Mouse (Mus musculus) liver, embryonic 12.5 days (tissue): ENCODE measurements at regions not wholly inside any gene's neighbourhood (a gene's known extent, or its start where the extent isn't known, plus 50 kb on each side); places are given as distances from the start of the nearest gene placed in this dataset.

ENCODE experiments used
- ATAC-seq: fragments of 200-750 bp; cut with Nextera tagmentation; 2 replicates; pipeline ENCODE4 v1.8.0; 2017; ENCODE audit warnings: moderate number of reproducible peaks, mild to moderate bottlenecking, moderate library complexity
- H3K27ac ChIP-seq: fragments of 300-500 bp; sonication (generic); 2 replicates; pipeline ENCODE4 v1.5.1; 2016; ENCODE audit warnings: mild to moderate bottlenecking
- H3K27me3 ChIP-seq: fragments of 300-500 bp; sonication (generic); replicated peaks from 2 replicates; pipeline ENCODE4 v1.6.1; 2016; ENCODE audit warnings: mild to moderate bottlenecking, moderate library complexity
- H3K36me3 ChIP-seq: fragments of 300-500 bp; sonication (generic); 2 replicates; pipeline ENCODE4 v1.6.1; 2016; ENCODE audit warnings: mild to moderate bottlenecking, moderate library complexity
- H3K4me1 ChIP-seq: fragments of 300-500 bp; sonication (generic); 2 replicates; pipeline ENCODE4 v1.6.1; 2016
- H3K4me2 ChIP-seq: fragments of 300-500 bp; sonication (generic); 2 replicates; pipeline ENCODE4 v1.6.1; 2016; ENCODE audit warnings: mild to moderate bottlenecking, moderate library complexity
- H3K4me3 ChIP-seq: fragments of 300-500 bp; sonication (generic); 2 replicates; pipeline ENCODE4 v1.5.1; 2016; ENCODE audit warnings: mild to moderate bottlenecking, moderate library complexity
- H3K9ac ChIP-seq: fragments of 300-500 bp; sonication (generic); 2 replicates; pipeline ENCODE4 v1.6.1; 2016; ENCODE audit warnings: mild to moderate bottlenecking, moderate library complexity
- H3K9me3 ChIP-seq: fragments of 300-500 bp; sonication (generic); replicated peaks from 2 replicates; pipeline ENCODE4 v1.6.1; 2016; ENCODE audit warnings: mild to moderate bottlenecking, moderate library complexity
- WGBS: fragments of 180-500 bp; shearing (Covaris S2); methylation state at CpG from one replicate; pipeline ENCODE4 v1.1.7; 2016; ENCODE audit not compliant: insufficient replicate concordance; 5-methylcytosine and 5-hydroxymethylcytosine counted together

DNA sequence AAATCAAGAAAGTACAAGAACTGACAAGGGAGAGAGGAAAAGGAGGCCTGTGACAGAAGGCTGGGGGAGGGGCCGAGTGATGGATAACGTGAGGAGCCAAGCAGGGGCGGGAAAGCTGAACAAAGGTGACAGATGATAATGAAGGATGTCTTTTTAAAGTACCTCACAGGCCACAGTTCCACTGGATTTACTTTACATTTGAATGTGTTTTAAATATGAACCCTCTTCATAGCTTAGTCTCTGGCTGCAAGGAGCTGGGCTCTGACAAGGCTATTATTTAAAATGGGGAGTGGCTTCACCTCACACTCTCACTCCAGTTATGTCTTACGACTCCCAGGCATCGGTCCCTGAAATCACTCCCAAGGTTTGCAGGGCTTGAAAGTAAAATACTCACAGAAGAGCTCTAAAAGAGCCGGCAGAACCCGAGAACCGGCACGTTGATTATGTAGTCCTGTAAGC, 190.6 kb upstream of the Dnajc24 start:
- no peak overlapping the region for H3K9ac ChIP-seq
- no peaks in the 10 kb centered on the region for H3K4me1 ChIP-seq
- WGBS, result 11% methylated on average over 9 of the region's 9 CpGs
- no peaks in the 10 kb centered on the region for H3K9me3 ChIP-seq
- peak overlapping the region; percentile 46 for H3K4me2 ChIP-seq
- H3K27ac ChIP-seq, result no peak overlapping the region
- ATAC-seq, result no peak
- no peak overlapping the region for H3K4me3 ChIP-seq
- H3K27me3 ChIP-seq, result peaks cover 7% of the 10 kb centered on the region; the same call in 1 of the 2 replicates
- H3K36me3 ChIP-seq, result no peaks in the 10 kb centered on the region

DNA sequence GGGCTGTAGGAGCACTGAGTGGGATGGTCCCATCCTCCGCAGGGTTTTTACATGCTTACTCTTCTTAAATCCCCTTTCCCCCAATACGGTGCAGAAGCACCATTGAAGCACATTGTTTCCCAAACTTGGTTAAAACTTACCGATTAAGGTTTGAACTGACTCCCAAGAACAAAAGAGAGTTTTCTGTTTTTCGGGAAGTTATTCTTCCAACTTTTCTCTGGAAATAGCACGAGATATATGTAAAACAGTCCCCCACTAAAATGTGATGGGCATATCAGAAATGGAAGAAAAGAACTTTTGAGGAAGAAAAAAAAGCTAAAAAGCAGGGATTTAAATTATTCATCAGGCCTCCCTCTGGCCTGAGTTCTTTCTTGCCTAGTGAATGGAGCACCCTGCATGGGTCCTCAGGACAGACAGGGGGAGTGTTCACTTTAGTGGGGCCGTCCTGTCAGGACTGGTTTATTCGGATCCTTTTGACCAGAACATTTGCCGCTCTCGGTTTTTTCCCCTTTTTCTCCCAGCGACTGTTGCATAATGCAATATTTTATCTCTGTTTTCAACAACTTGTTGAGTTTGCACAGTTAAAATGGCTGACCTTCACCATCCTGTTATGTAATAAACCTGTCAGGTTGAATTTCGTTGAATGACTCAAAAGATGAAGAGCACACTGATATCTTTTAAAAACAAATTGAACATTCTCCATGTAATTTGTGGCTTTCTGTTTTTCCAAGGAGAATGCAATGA, 187.4 kb upstream of the Dnajc24 start:
- WGBS, result 46% methylated on average over 11 of the region's 11 CpGs
- Histone ChIP-seq H3K36me3 (no peaks in the 10 kb centered on the region), H3K27ac (no peak overlapping the region), H3K9me3 (no peaks in the 10 kb centered on the region), H3K4me3 (no peak overlapping the region), H3K4me2 (no peak overlapping the region), H3K27me3 (peaks cover 7% of the 10 kb centered on the region; the same call in 1 of the 2 replicates), H3K4me1 (no peaks in the 10 kb centered on the region), H3K9ac (no peak overlapping the region)
- no peak for ATAC-seq

DNA sequence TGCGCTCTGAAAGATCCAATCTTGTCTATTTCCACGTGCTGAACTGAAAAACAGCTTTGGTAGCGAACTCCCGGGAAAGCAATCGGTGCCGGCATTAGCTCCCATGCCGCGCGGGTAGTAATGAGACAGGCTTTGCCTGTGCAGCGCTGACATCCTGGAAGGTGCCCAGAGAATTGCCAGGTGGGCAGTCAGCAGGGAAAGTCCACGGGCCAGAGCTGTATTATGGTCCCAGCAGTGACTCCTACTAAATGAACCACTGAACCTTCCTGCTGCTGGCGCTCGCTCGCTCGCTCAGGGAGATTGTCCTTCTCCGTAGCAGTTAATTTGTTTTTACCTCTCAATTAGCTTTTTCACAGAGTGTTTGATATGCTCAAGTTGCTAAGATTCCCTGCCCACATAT, 180.3 kb upstream of the Dnajc24 start:
- 70% methylated on average over 16 of the region's 16 CpGs for WGBS

DNA sequence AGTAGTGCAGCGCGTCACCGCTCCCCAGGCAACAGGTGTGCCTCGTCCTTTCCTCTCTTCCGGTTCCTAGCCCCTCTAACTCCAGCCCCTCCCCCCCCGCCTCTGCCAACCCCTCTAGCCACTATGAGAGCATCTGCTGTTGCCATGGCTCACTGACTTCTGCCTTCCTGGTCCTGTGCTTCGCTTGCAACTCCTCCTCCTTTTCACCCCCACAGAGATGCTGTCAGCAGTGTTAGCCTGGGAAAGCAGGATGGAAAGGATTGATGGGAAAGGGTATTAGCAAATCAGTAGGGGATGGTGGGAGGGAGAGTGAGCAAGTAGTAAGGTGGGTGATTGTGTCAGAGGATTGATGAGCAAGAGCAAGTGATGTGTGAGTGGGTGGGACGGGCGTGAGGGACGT, 178.7 kb upstream of the Dnajc24 start:
- Histone ChIP-seq H3K9me3 (no peaks in the 10 kb centered on the region), H3K36me3 (no peaks in the 10 kb centered on the region), H3K9ac (no peak overlapping the region), H3K4me3 (no peak overlapping the region), H3K4me1 (no peaks in the 10 kb centered on the region), H3K4me2 (no peak overlapping the region), H3K27ac (no peak overlapping the region), H3K27me3 (no peaks in the 10 kb centered on the region; the same call in 1 of the 2 replicates)
- no peak for ATAC-seq
- WGBS, result 17% methylated on average over 9 of the region's 10 CpGs

More for the DNA sequence above, 180.3 kb upstream of the Dnajc24 start:
- Histone ChIP-seq H3K4me3 (no peak overlapping the region), H3K36me3 (no peaks in the 10 kb centered on the region), H3K4me2 (no peak overlapping the region), H3K27ac (no peak overlapping the region), H3K27me3 (no peaks in the 10 kb centered on the region; the same call in 1 of the 2 replicates), H3K9ac (no peak overlapping the region), H3K9me3 (no peaks in the 10 kb centered on the region), H3K4me1 (no peaks in the 10 kb centered on the region)
- no peak for ATAC-seq

DNA sequence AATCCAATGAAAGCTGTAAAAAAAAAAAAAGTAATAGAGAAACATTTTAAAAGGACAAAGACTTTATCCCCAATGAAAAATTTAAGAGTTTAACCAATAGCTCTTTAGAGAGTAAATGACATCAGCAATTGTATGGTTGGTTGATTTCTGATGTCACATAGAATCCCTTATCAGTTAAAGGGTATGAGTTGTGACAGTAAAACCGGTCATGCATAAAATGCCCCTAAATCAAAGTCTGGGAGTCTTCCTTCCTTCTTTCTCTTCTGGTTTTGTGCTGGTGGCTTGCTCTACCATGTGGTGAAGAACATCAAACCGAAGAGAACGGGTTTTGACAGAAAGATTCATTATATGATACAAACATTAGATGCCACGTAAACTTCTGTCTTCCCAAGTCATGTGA, 159.3 kb upstream of the Dnajc24 start:
- no peak for ATAC-seq
- no peaks in the 10 kb centered on the region for H3K36me3 ChIP-seq
- H3K4me3 ChIP-seq, result no peak overlapping the region
- H3K27ac ChIP-seq, result no peak overlapping the region
- 65% methylated on average over 4 of the region's 4 CpGs for WGBS
- H3K27me3 ChIP-seq, result no peaks in the 10 kb centered on the region
- H3K4me2 ChIP-seq, result no peak overlapping the region
- no peaks in the 10 kb centered on the region for H3K4me1 ChIP-seq
- no peak overlapping the region for H3K9ac ChIP-seq
- no peaks in the 10 kb centered on the region for H3K9me3 ChIP-seq

DNA sequence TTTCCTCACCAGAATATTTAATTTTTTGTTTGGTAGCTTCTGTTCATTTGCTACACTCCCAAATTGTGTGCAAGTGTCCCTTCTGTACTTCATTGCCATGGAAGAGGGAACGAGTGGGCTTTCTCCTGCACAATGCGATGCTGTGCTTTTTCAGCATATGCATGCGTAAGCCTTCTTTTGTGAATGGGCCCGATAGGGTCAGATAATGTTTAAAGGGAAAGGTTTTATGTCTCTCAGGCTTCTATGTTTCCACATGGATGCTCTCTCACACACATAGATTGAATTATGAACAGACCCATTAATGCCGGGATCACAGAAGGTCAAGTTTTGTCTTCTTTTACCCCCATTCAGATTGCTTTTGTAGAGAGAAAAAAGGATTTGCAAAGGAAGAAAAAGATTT, 158.5 kb upstream of the Dnajc24 start:
- WGBS, result 73% methylated on average over 5 of the region's 5 CpGs
- Histone ChIP-seq H3K4me3 (no peak overlapping the region), H3K9ac (no peak overlapping the region), H3K4me1 (no peaks in the 10 kb centered on the region), H3K27ac (no peak overlapping the region), H3K27me3 (no peaks in the 10 kb centered on the region), H3K36me3 (no peaks in the 10 kb centered on the region), H3K4me2 (no peak overlapping the region), H3K9me3 (no peaks in the 10 kb centered on the region)
- ATAC-seq, result no peak

DNA sequence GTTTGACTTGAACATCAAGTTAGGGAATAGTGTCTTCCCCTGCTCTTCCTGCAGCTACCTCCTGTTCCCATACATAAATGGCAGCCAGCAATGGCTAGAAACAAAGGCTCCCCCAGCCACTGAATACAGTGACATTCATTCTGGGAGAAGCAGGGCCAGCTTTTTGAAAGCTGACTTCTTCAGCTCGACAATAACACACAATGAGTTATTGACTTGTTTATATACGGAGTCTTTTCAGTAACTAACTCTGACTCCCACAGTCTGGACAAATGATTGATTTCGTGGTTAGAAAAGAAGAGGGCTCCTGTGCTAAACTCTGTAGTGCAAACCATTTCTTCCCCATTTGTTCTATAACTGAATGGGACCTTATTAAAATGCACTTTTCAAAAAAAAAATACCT, 146.4 kb upstream of the Dnajc24 start:
- WGBS, result 42% methylated on average over 3 of the region's 3 CpGs
- no peak overlapping the region for H3K4me3 ChIP-seq
- no peak overlapping the region for H3K4me2 ChIP-seq
- H3K36me3 ChIP-seq, result no peaks in the 10 kb centered on the region
- no peak overlapping the region for H3K27ac ChIP-seq
- H3K9me3 ChIP-seq, result no peaks in the 10 kb centered on the region
- H3K4me1 ChIP-seq, result no peaks in the 10 kb centered on the region
- no peak overlapping the region for H3K9ac ChIP-seq
- H3K27me3 ChIP-seq, result no peaks in the 10 kb centered on the region
- ATAC-seq, result no peak

DNA sequence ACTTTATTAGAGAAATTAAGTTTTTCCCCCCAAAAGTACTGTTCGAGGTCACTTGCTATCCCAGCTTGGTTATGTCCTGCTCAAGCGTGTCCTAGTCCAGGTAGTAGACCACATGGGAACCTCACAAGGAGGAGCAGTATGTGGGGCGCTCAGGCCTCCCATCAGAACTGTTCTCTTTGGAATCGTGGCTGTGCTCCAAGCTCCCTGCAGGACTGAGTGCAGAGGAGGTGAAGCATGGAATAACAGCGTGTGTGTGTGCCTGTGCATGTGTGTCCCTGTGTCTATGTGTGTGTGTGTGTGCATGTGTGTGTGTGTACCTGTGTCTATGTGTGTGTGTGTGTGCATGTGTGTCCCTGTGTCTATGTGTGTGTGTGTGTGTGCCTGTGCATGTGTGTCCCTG, 137.6 kb upstream of the Dnajc24 start:
- Histone ChIP-seq H3K27me3 (no peaks in the 10 kb centered on the region), H3K4me2 (no peak overlapping the region), H3K9me3 (0 out of 2 replicates have a peak, but pooled peaks cover 6% of the 10 kb centered on the region), H3K4me1 (no peaks in the 10 kb centered on the region), H3K36me3 (no peaks in the 10 kb centered on the region), H3K27ac (no peak overlapping the region), H3K4me3 (no peak overlapping the region), H3K9ac (no peak overlapping the region)
- ATAC-seq, result no peak
- 73% methylated on average over 5 of the region's 5 CpGs for WGBS

DNA sequence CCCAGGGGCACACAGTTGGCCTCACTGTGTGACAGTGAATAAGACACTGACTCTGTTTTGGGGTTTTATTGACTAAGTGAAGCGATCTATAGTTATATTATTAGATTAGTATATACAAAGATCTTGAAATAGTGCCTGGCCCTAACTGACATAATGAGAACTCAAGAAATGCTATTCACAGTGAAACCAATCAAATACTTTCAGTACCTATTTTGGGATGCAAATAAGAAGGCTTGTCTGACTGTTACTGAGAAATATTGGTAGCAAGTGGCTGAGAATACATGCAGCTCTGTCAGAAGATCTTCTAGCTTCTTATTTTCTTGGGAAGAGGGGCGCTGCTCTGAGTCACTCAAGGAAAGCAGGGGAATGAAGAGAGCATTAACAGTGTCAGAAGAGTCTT, 97.7 kb upstream of the Dnajc24 start:
- H3K4me1 ChIP-seq, result no peaks in the 10 kb centered on the region
- 56% methylated on average over 2 of the region's 2 CpGs for WGBS
- no peak overlapping the region for H3K9ac ChIP-seq
- H3K4me3 ChIP-seq, result no peak overlapping the region
- H3K9me3 ChIP-seq, result no peaks in the 10 kb centered on the region
- no peaks in the 10 kb centered on the region for H3K27me3 ChIP-seq
- no peak overlapping the region for H3K27ac ChIP-seq
- no peak for ATAC-seq
- no peak overlapping the region for H3K4me2 ChIP-seq
- H3K36me3 ChIP-seq, result no peaks in the 10 kb centered on the region

DNA sequence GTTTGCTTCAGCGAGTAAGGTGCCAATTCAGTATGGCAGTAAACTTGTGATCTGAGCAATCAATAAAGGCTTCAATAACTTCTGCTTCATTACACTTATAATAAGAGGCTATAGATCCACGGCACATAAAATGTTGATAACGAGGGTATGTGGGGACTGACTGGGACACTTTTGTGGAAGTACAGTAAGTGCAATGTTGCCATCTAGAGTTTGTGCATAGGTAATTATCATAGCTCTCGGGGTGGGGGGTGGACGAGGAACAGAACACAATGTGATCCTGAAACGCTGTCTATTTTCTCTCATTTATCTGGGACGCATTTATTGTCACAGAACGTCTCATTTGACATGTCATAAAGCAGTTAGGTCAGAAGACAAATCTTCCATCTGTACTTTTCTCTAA, 82.8 kb upstream of the Dnajc24 start:
- Histone ChIP-seq H3K27me3 (no peaks in the 10 kb centered on the region), H3K4me2 (no peak overlapping the region), H3K27ac (no peak overlapping the region), H3K4me3 (no peak overlapping the region), H3K9ac (no peak overlapping the region), H3K4me1 (no peaks in the 10 kb centered on the region), H3K9me3 (no peaks in the 10 kb centered on the region), H3K36me3 (no peaks in the 10 kb centered on the region)
- ATAC-seq, result no peak
- WGBS, result 52% methylated on average over 8 of the region's 8 CpGs

DNA sequence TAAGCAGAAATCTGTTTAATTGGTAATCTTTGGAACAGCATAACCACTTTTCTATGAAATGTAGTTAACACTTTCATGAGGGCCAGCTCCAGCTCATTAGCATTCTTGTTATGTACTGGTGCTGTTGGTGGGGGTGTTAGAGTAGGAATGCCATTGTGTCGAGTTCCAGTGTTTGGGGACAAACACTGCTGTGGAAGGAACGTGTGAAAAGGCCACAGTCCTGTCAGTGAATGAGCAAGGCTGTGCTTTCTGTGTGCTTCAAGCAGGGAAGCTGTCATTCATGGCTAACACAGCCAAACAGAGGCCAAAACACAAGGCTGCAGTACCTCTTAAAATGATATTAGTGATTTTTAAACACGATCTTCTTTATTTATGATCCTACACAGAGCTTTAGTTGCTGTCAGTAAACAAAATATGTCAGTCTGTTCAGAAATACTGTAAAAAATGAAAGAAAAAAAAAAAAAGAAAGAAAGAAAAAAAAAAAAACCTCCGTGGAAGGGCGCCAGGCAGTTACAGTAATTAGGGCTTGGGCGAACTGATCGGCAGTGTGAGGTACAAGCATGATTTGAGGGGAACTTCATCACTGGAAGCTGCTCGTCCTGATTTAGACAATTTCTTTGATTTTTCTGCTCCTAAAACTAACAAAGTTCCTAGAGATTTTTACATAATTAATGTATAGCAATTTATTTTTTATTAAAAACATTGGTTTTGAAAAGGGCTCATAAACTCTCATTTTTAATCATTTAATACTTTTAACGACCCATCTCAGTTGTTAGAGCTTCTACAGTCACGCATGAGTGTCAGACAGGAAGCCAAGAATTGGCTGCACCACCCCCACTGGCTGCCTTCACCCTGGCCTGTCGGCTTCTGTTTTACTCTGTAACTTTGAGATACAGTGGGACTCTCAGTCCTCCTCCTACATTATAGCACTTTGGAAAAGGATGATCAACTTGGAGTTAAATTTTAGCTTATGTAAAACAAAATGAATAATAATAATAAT, 80.8 kb upstream of the Dnajc24 start:
- no peaks in the 10 kb centered on the region for H3K4me1 ChIP-seq
- no peaks in the 10 kb centered on the region for H3K9me3 ChIP-seq
- H3K27me3 ChIP-seq, result no peaks in the 10 kb centered on the region
- H3K27ac ChIP-seq, result no peak overlapping the region
- 49% methylated on average over 11 of the region's 11 CpGs for WGBS
- H3K9ac ChIP-seq, result no peak overlapping the region
- no peak overlapping the region for H3K4me3 ChIP-seq
- ATAC-seq, result no peak
- no peak overlapping the region for H3K4me2 ChIP-seq
- H3K36me3 ChIP-seq, result no peaks in the 10 kb centered on the region

DNA sequence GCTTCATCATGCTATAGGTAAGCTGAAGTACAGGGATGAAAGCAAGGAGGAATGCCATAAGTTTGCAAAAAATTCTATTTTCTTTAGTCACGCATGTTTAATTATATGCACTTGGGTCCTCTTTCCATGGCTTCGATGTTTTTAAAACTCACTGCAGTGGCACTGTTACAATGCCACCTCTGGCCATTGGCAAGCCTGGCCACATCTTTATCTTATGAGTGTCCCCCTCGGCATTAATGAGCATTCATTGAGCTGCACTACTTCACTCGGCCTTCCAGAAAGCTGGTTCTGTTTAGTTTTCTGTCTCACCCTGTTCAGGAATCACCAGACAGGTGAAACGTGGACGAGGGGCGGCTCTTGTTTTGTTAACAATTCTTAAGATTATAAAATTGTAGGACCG, 79.7 kb upstream of the Dnajc24 start:
- H3K9ac ChIP-seq, result no peak overlapping the region
- no peaks in the 10 kb centered on the region for H3K27me3 ChIP-seq
- H3K4me3 ChIP-seq, result no peak overlapping the region
- WGBS, result 68% methylated on average over 8 of the region's 8 CpGs
- ATAC-seq, result no peak
- H3K27ac ChIP-seq, result no peak overlapping the region
- no peaks in the 10 kb centered on the region for H3K4me1 ChIP-seq
- H3K36me3 ChIP-seq, result no peaks in the 10 kb centered on the region
- no peaks in the 10 kb centered on the region for H3K9me3 ChIP-seq
- H3K4me2 ChIP-seq, result no peak overlapping the region
